Mouse (Mus musculus) spleen, adult 2 months (tissue): ENCODE data around the gene Ptrh1.

Source experiments
- CTCF ChIP-seq: fragments of 200-500 bp; IDR thresholded peaks from 2 replicates; pipeline ENCODE4 v1.5.1; 2011; ENCODE audit warnings: mild to moderate bottlenecking, inconsistent platforms; ENCODE audit not compliant: insufficient read depth, insufficient read length, insufficient replicate concordance; ENCODE audit errors: extremely low read depth
- POLR2A ChIP-seq: fragments of 200-500 bp; IDR thresholded peaks from 2 replicates; pipeline ENCODE4 v1.6.1; 2011; ENCODE audit warnings: low read depth, low read length, inconsistent platforms

DNA sequence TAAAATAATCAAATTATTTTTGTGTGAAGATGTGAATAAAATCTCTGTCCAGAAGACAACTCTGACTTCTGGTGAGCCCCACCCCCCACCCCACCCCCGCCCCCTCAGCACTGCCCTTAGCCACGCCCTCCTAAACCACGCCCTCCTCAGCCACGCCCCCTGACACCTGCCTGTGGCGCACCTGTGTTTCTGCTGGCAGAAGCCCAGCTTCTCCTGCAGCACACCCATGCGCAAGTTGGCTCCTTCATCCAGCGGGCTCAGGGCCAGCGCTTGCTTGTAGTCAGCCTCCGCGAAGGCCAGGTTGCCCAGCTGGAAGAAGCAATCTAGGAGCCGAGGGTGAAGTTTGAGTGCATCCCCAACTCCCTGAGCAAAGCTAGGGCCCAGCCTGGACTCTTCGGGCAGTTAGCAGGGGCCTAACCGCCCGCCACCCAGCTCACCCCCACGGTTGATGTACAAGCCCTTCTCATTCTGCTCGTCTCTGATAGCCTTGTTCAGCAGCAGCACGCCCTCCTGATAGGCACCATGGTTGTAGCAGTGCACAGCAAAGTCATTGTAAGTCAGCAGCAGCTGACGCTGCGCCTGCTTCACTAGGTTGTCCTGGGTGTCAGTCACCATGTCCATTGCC, 6.8 kb upstream of the Ptrh1 start:
- TF ChIP-seq CTCF (no peak), POLR2A (no peak)
